Mouse (Mus musculus): ENCODE measurements around the gene Fryl.

Fryl gene

GRCm38 (mm10) chr5:73256352-73257065, at the start of gene Fryl:
TSS of gene Fryl (minus strand) at chr5:73256619.
- in situ Hi-C loops (cut with MboI; ENCODE audit: low pct_unique_long_range_greater_than_20kb in 1 of 2, low sequenced_read_pairs in 2 of 2, unreplicated experiment in 1 of 2) = no loop called here

GRCm38 (mm10) chr5:73304507-73304906, 48.1 kb upstream of the Fryl start:
- in situ Hi-C loops (cut with MboI; ENCODE audit: low pct_unique_long_range_greater_than_20kb in 1 of 2, low sequenced_read_pairs in 2 of 2, unreplicated experiment in 1 of 2) = no loop called here

GRCm38 (mm10) chr5:73301601-73302307, 45.3 kb upstream of the Fryl start:
- in situ Hi-C loops (cut with MboI; ENCODE audit: low pct_unique_long_range_greater_than_20kb in 1 of 2, low sequenced_read_pairs in 2 of 2, unreplicated experiment in 1 of 2) = no loop called here

GRCm38 (mm10) chr5:73295916-73296315, 39.5 kb upstream of the Fryl start:
- in situ Hi-C loops (cut with MboI; ENCODE audit: low pct_unique_long_range_greater_than_20kb in 1 of 2, low sequenced_read_pairs in 2 of 2, unreplicated experiment in 1 of 2) = no loop called here

- in situ Hi-C loops (cut with MboI; ENCODE audit: low pct_unique_long_range_greater_than_20kb in 1 of 2, low sequenced_read_pairs in 2 of 2, unreplicated experiment in 1 of 2) = no loop called here
Observed at GRCm38 (mm10) chr5:73295016-73295415, 38.6 kb upstream of the Fryl start.

- in situ Hi-C loops (cut with MboI; ENCODE audit: low pct_unique_long_range_greater_than_20kb in 1 of 2, low sequenced_read_pairs in 2 of 2, unreplicated experiment in 1 of 2) = no loop called here
Observed at GRCm38 (mm10) chr5:73293458-73293827, 37.0 kb upstream of the Fryl start.

- in situ Hi-C loops (cut with MboI; ENCODE audit: low pct_unique_long_range_greater_than_20kb in 1 of 2, low sequenced_read_pairs in 2 of 2, unreplicated experiment in 1 of 2) = no loop called here
Observed at GRCm38 (mm10) chr5:73292502-73293457, 36.4 kb upstream of the Fryl start, which contains the start of gene Ociad1. TSS of gene Ociad1 (plus strand) at chr5:73292784.

GRCm38 (mm10) chr5:73289900-73290299, 33.5 kb upstream of the Fryl start:
- in situ Hi-C loops (cut with MboI; ENCODE audit: low pct_unique_long_range_greater_than_20kb in 1 of 2, low sequenced_read_pairs in 2 of 2, unreplicated experiment in 1 of 2) = no loop called here

- in situ Hi-C loops (cut with MboI; ENCODE audit: low pct_unique_long_range_greater_than_20kb in 1 of 2, low sequenced_read_pairs in 2 of 2, unreplicated experiment in 1 of 2) = no loop called here
Observed at GRCm38 (mm10) chr5:73286603-73287002, 30.2 kb upstream of the Fryl start.

- in situ Hi-C loops (cut with MboI; ENCODE audit: low pct_unique_long_range_greater_than_20kb in 1 of 2, low sequenced_read_pairs in 2 of 2, unreplicated experiment in 1 of 2) = no loop called here
Observed at GRCm38 (mm10) chr5:73285470-73285978, 29.1 kb upstream of the Fryl start.

GRCm38 (mm10) chr5:73284046-73284445, 27.6 kb upstream of the Fryl start:
- in situ Hi-C loops (cut with MboI; ENCODE audit: low pct_unique_long_range_greater_than_20kb in 1 of 2, low sequenced_read_pairs in 2 of 2, unreplicated experiment in 1 of 2) = no loop called here

GRCm38 (mm10) chr5:73280567-73280850, 24.1 kb upstream of the Fryl start:
- in situ Hi-C loops (cut with MboI; ENCODE audit: low pct_unique_long_range_greater_than_20kb in 1 of 2, low sequenced_read_pairs in 2 of 2, unreplicated experiment in 1 of 2) = no loop called here

GRCm38 (mm10) chr5:73279732-73280566, 23.5 kb upstream of the Fryl start:
- in situ Hi-C loops (cut with MboI; ENCODE audit: low pct_unique_long_range_greater_than_20kb in 1 of 2, low sequenced_read_pairs in 2 of 2, unreplicated experiment in 1 of 2) = no loop called here

- in situ Hi-C loops (cut with MboI; ENCODE audit: low pct_unique_long_range_greater_than_20kb in 1 of 2, low sequenced_read_pairs in 2 of 2, unreplicated experiment in 1 of 2) = no loop called here
Observed at GRCm38 (mm10) chr5:73279190-73279589, 22.8 kb upstream of the Fryl start.

- in situ Hi-C loops (cut with MboI; ENCODE audit: low pct_unique_long_range_greater_than_20kb in 1 of 2, low sequenced_read_pairs in 2 of 2, unreplicated experiment in 1 of 2) = no loop called here
Observed at GRCm38 (mm10) chr5:73274941-73275340, 18.5 kb upstream of the Fryl start.

- in situ Hi-C loops (cut with MboI; ENCODE audit: low pct_unique_long_range_greater_than_20kb in 1 of 2, low sequenced_read_pairs in 2 of 2, unreplicated experiment in 1 of 2) = no loop called here
Observed at GRCm38 (mm10) chr5:73273171-73273570, 16.8 kb upstream of the Fryl start.

GRCm38 (mm10) chr5:73270612-73271011, 14.2 kb upstream of the Fryl start:
- in situ Hi-C loops (cut with MboI; ENCODE audit: low pct_unique_long_range_greater_than_20kb in 1 of 2, low sequenced_read_pairs in 2 of 2, unreplicated experiment in 1 of 2) = no loop called here

- in situ Hi-C loops (cut with MboI; ENCODE audit: low pct_unique_long_range_greater_than_20kb in 1 of 2, low sequenced_read_pairs in 2 of 2, unreplicated experiment in 1 of 2) = no loop called here
Observed at GRCm38 (mm10) chr5:73268636-73269213, 12.3 kb upstream of the Fryl start.

Data from mouse embryonic stem cell (cell line).